Mouse (Mus musculus): ENCODE measurements around the gene Map2k2.
"Not testable (repeated sequence)": the region's sequence is repeated elsewhere in the genome, so short reads cannot be mapped to it uniquely, and the experiment has no call there.

Gene Map2k2

GRCm38 (mm10) chr10:81105565-81106112 is at the start of gene Map2k2:
Gene Map2k2, plus strand, starts transcription at chr10:81105915.
- peak; percentile 98 for DNase-seq (ENCODE audit: low read depth, low spot score)

GRCm38 (mm10) chr10:81057406-81058130 is 48.1 kb upstream of the Map2k2 start:
- no peak for DNase-seq (ENCODE audit: low read depth, low spot score)

GRCm38 (mm10) chr10:81058896-81059295 is 46.8 kb upstream of the Map2k2 start:
- no peak for DNase-seq (ENCODE audit: low read depth, low spot score)

GRCm38 (mm10) chr10:81059603-81060543 is 45.8 kb upstream of the Map2k2 start, which contains the start of gene Sgta:
Gene Sgta, minus strand, starts transcription at chr10:81060181.
- DNase-seq (ENCODE audit: low read depth, low spot score) = peak; percentile 100

- peak; percentile 37 for DNase-seq (ENCODE audit: low read depth, low spot score)
These were observed 43.0 kb upstream of the Map2k2 start for GRCm38 (mm10) chr10:81062710-81063109.

GRCm38 (mm10) chr10:81064519-81064918 is 41.2 kb upstream of the Map2k2 start:
- DNase-seq (ENCODE audit: low read depth, low spot score) = not testable (repeated sequence)

- peak; percentile 67 for DNase-seq (ENCODE audit: low read depth, low spot score)
These were observed 37.0 kb upstream of the Map2k2 start for GRCm38 (mm10) chr10:81068706-81069105.

GRCm38 (mm10) chr10:81069836-81070235 is 35.9 kb upstream of the Map2k2 start, which contains the start of gene Thop1:
Gene Thop1, plus strand, starts transcription at chr10:81070035.
- peak; percentile 100 for DNase-seq (ENCODE audit: low read depth, low spot score)

GRCm38 (mm10) chr10:81072290-81072689 is 33.4 kb upstream of the Map2k2 start:
- no peak for DNase-seq (ENCODE audit: low read depth, low spot score)

- DNase-seq (ENCODE audit: low read depth, low spot score) = peak; percentile 67
These were observed 32.3 kb upstream of the Map2k2 start for GRCm38 (mm10) chr10:81073464-81073863.

- DNase-seq (ENCODE audit: low read depth, low spot score) = no peak
These were observed 30.0 kb upstream of the Map2k2 start for GRCm38 (mm10) chr10:81075734-81076133.

- DNase-seq (ENCODE audit: low read depth, low spot score) = no peak
These were observed 29.4 kb upstream of the Map2k2 start for GRCm38 (mm10) chr10:81076356-81076755.

GRCm38 (mm10) chr10:81077916-81078315 is 27.8 kb upstream of the Map2k2 start:
- DNase-seq (ENCODE audit: low read depth, low spot score) = no peak

GRCm38 (mm10) chr10:81080008-81080655 is 25.6 kb upstream of the Map2k2 start:
- no peak for DNase-seq (ENCODE audit: low read depth, low spot score)

GRCm38 (mm10) chr10:81082168-81082960 is 23.4 kb upstream of the Map2k2 start:
- peak; percentile 92 for DNase-seq (ENCODE audit: low read depth, low spot score)

- DNase-seq (ENCODE audit: low read depth, low spot score) = peak; percentile 88
These were observed 18.7 kb upstream of the Map2k2 start for GRCm38 (mm10) chr10:81087021-81087420.

GRCm38 (mm10) chr10:81089216-81089615 is 16.5 kb upstream of the Map2k2 start:
- no peak for DNase-seq (ENCODE audit: low read depth, low spot score)

GRCm38 (mm10) chr10:81090621-81091020 is 15.1 kb upstream of the Map2k2 start:
- DNase-seq (ENCODE audit: low read depth, low spot score) = no peak

- DNase-seq (ENCODE audit: low read depth, low spot score) = peak; percentile 45
These were observed 13.1 kb upstream of the Map2k2 start for GRCm38 (mm10) chr10:81092465-81093250.
